Mouse (Mus musculus): ENCODE results near the gene Tmbim4. TPM values are rescaled to one million over a fixed set of nuclear protein-coding genes. Genes with fewer than 3 reads are reported as not detected.
"Not testable (repeated sequence)": the region's sequence is repeated elsewhere in the genome, so short reads cannot be mapped to it uniquely, and the experiment has no call there.

The Tmbim4 gene
- polyA plus RNA-seq, 1 experiment = 97.3 TPM

DNA sequence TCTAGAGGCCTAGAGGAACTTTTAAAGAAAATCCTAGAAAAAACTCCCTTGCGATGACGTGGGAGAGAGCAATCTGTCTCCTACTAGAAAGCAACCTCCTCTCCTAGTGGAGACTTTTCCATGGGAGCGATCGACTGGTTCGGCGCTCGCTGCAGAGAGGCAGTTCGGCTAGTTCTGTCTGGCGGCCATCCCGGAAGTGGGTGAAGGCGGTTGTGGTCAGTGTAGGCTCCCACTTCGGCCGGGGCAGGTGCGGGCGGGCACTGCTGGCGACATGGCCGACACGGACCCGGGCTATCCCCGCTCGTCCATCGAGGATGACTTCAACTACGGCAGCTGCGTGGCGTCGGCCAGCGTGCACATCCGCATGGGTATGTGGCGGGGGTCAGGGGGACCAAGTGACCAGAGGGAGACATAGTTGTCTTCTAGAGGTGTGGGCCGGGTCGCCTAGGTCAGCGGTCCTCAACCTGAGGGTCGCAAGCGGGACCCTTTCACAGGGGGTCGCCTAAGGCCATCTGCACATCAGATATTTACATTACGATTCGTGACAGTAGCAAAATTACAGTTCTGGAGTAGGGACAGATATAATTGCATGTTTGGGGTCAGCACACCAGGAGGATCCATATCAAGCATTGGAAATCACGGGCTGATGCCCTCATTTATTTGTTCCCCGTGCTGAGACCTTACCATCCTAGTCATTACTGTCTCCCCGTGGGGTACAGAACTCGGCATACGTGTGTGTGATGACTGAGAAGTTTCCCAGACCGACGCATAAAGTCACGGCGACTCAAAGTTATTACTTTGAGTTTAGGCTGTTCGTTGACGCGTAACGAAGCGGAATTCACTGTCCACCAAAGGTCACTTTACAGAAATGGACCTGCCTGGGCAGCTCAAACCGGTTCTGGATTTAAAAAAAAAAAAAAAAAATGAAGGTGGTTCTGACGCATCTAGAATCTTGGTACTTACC, 7.5 kb downstream of the Tmbim4 start:
- peaks cover 7% of the 10 kb centered on the region for H3K36me3 ChIP-seq (ENCODE audit: control insufficient read depth, insufficient read depth)
- TF ChIP-seq MYOG (IDR thresholded peaks at IDR 0.05; ENCODE audit: control insufficient read depth, extremely low read depth, insufficient read length) (no peak), FOSL1 (IDR thresholded peaks at IDR 0.05; ENCODE audit: insufficient read depth, low read length, poor library complexity, severe bottlenecking) (no peak), MAX (IDR thresholded peaks at IDR 0.05) (peak; percentile 36), MYOD1 (IDR thresholded peaks at IDR 0.05; ENCODE audit: control insufficient read depth, insufficient read length, low read depth) (peak; percentile 47)

DNA sequence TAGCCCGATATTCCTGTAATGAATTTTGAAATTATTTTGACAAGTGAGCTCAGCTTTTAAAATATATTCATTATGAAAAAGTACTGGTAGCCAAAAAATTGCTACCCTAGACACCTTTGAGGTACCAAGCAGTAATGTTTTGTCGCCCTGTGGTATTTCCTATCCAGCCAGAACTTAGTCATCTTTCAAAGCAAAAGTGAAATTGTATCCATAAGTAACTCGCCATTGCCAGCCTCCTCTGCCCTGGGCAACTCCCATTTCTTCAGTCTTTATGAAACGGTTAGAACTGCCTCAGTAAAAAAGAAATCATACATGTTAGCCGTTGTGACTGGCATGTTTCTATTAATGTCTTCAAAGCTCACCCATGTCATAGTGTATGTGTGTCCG, 8.1 kb downstream of the Tmbim4 start:
- no peaks in the 10 kb centered on the region for H3K27me3 ChIP-seq (ENCODE audit: control insufficient read depth, insufficient read depth, insufficient read length)
- H3K79me2 ChIP-seq (ENCODE audit: control insufficient read depth, insufficient read depth) = peaks cover 41% of the 10 kb centered on the region
- peak overlapping the region; percentile 97 for H3K4me3 ChIP-seq (ENCODE audit: insufficient read depth, poor library complexity, severe bottlenecking)
- no peak overlapping the region for H3ac ChIP-seq (ENCODE audit: control insufficient read depth, insufficient read length, low read depth)
- H3K36me3 ChIP-seq (ENCODE audit: control insufficient read depth, insufficient read depth) = peaks cover 7% of the 10 kb centered on the region
- H3K79me3 ChIP-seq (ENCODE audit: low read depth) = peaks cover 14% of the 10 kb centered on the region
- TF ChIP-seq MYOD1 (IDR thresholded peaks at IDR 0.05; ENCODE audit: control insufficient read depth, insufficient read length, low read depth) (no peak), MAX (IDR thresholded peaks at IDR 0.05) (no peak), CEBPB (IDR thresholded peaks at IDR 0.05; ENCODE audit: low read depth) (no peak), MYOG (IDR thresholded peaks at IDR 0.05; ENCODE audit: control insufficient read depth, extremely low read depth, insufficient read length) (no peak), CTCF (IDR thresholded peaks at IDR 0.05; ENCODE audit: control insufficient read depth, insufficient read depth, insufficient read length) (no peak), FOSL1 (IDR thresholded peaks at IDR 0.05; ENCODE audit: insufficient read depth, low read length, poor library complexity, severe bottlenecking) (no peak), USF1 (IDR thresholded peaks at IDR 0.05; ENCODE audit: low read depth) (no peak)

More for the DNA sequence above, 7.5 kb downstream of the Tmbim4 start:
- Histone ChIP-seq H3K27me3 (ENCODE audit: control insufficient read depth, insufficient read depth, insufficient read length) (no peaks in the 10 kb centered on the region), H3ac (ENCODE audit: control insufficient read depth, insufficient read length, low read depth) (peak overlapping the region; percentile 80), H3K79me3 (ENCODE audit: low read depth) (peaks cover 14% of the 10 kb centered on the region), H3K4me3 (ENCODE audit: insufficient read depth, poor library complexity, severe bottlenecking) (peak overlapping the region; percentile 97), H3K79me2 (ENCODE audit: control insufficient read depth, insufficient read depth) (peaks cover 41% of the 10 kb centered on the region)

DNA sequence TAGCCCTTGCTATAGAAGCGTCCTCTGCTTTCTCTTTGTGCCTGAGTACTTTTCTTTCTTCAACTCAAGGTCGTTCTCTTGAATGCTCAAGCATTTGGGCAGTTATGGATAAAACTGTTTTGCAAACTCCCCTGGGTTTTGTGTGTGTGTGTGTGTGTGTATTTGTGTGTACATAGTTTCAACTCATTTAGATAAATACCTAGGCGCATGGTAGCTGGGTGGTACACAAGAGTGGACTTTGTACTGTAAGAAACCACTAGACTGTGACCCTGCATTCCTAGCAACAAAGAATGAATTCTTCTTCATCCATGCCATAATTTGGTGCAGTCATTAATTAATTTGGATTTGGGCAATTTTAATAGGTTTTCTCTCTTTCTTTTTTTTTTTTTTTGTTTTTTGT, 8.7 kb downstream of the Tmbim4 start:
- no peak overlapping the region for H3K4me3 ChIP-seq (ENCODE audit: insufficient read depth, poor library complexity, severe bottlenecking)
- H3ac ChIP-seq (ENCODE audit: control insufficient read depth, insufficient read length, low read depth) = no peak overlapping the region
- peaks cover 7% of the 10 kb centered on the region for H3K36me3 ChIP-seq (ENCODE audit: control insufficient read depth, insufficient read depth)
- H3K79me3 ChIP-seq (ENCODE audit: low read depth) = peaks cover 14% of the 10 kb centered on the region
- TF ChIP-seq CEBPB (IDR thresholded peaks at IDR 0.05; ENCODE audit: low read depth) (no peak), USF1 (IDR thresholded peaks at IDR 0.05; ENCODE audit: low read depth) (no peak), MAX (IDR thresholded peaks at IDR 0.05) (no peak), MYOD1 (IDR thresholded peaks at IDR 0.05; ENCODE audit: control insufficient read depth, insufficient read length, low read depth) (no peak), FOSL1 (IDR thresholded peaks at IDR 0.05; ENCODE audit: insufficient read depth, low read length, poor library complexity, severe bottlenecking) (no peak), CTCF (IDR thresholded peaks at IDR 0.05; ENCODE audit: control insufficient read depth, insufficient read depth, insufficient read length) (no peak), MYOG (IDR thresholded peaks at IDR 0.05; ENCODE audit: control insufficient read depth, extremely low read depth, insufficient read length) (no peak)
- H3K27me3 ChIP-seq (ENCODE audit: control insufficient read depth, insufficient read depth, insufficient read length) = no peaks in the 10 kb centered on the region
- H3K79me2 ChIP-seq (ENCODE audit: control insufficient read depth, insufficient read depth) = peaks cover 41% of the 10 kb centered on the region

- not testable (repeated sequence) for H3K4me3 ChIP-seq (ENCODE audit: insufficient read depth, poor library complexity, severe bottlenecking); H3K79me2 ChIP-seq (ENCODE audit: control insufficient read depth, insufficient read depth); H3K27me3 ChIP-seq (ENCODE audit: control insufficient read depth, insufficient read depth, insufficient read length); H3K79me3 ChIP-seq (ENCODE audit: low read depth); H3K36me3 ChIP-seq (ENCODE audit: control insufficient read depth, insufficient read depth); H3ac ChIP-seq (ENCODE audit: control insufficient read depth, insufficient read length, low read depth)
Observed at GRCm38 (mm10) chr10:120217099-120217498, 15.7 kb downstream of the Tmbim4 start.

DNA sequence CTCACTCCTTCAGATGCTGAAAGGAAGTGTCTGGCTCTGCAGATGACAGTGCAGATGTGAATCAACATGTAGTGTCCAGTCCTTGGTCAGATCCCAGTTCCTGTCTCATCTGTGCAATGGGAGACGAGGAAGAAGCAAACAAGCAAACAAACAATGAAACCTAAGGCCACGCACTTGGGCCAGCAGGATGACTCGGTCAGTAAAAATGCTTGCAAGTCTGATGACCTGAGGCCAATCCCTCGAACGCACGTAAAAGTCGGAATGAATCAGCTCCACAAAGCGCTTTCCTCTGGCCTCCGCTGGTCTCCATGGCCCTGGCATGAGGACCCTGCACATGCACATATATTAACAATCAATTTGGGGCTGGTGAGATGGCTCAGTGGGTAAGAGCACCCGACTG, 17.6 kb downstream of the Tmbim4 start:
- no peaks in the 10 kb centered on the region for H3K27me3 ChIP-seq (ENCODE audit: control insufficient read depth, insufficient read depth, insufficient read length)
- no peaks in the 10 kb centered on the region for H3K79me3 ChIP-seq (ENCODE audit: low read depth)
- H3K36me3 ChIP-seq (ENCODE audit: control insufficient read depth, insufficient read depth) = peaks cover 6% of the 10 kb centered on the region
- no peak overlapping the region for H3K4me3 ChIP-seq (ENCODE audit: insufficient read depth, poor library complexity, severe bottlenecking)
- no peak overlapping the region for H3ac ChIP-seq (ENCODE audit: control insufficient read depth, insufficient read length, low read depth)
- H3K79me2 ChIP-seq (ENCODE audit: control insufficient read depth, insufficient read depth) = no peaks in the 10 kb centered on the region
- no peak for TF ChIP-seq FOSL1 (IDR thresholded peaks at IDR 0.05; ENCODE audit: insufficient read depth, low read length, poor library complexity, severe bottlenecking)
- TF ChIP-seq CTCF (IDR thresholded peaks at IDR 0.05; ENCODE audit: control insufficient read depth, insufficient read depth, insufficient read length) = no peak
- no peak for TF ChIP-seq CEBPB (IDR thresholded peaks at IDR 0.05; ENCODE audit: low read depth)
- no peak for TF ChIP-seq MYOG (IDR thresholded peaks at IDR 0.05; ENCODE audit: control insufficient read depth, extremely low read depth, insufficient read length)
- TF ChIP-seq MAX (IDR thresholded peaks at IDR 0.05) = no peak
- no peak for TF ChIP-seq MYOD1 (IDR thresholded peaks at IDR 0.05; ENCODE audit: control insufficient read depth, insufficient read length, low read depth)
- no peak for TF ChIP-seq USF1 (IDR thresholded peaks at IDR 0.05; ENCODE audit: low read depth)
